Mouse (Mus musculus) ES-Bruce4 (cell line): ENCODE results near the gene Ift122.

Experiments
- CTCF ChIP-seq: IDR thresholded peaks from one replicate; pipeline ENCODE4 v1.8.1; 2011; ENCODE audit warnings: low read depth, low read length
- EP300 ChIP-seq: IDR thresholded peaks from 2 replicates; pipeline ENCODE4 v1.6.1; 2011; ENCODE audit warnings: low read depth, low read length; ENCODE audit not compliant: insufficient read depth
- POLR2A ChIP-seq: IDR thresholded peaks from one replicate; pipeline ENCODE4 v1.8.1; 2011; ENCODE audit warnings: low read length; ENCODE audit not compliant: insufficient read depth

DNA sequence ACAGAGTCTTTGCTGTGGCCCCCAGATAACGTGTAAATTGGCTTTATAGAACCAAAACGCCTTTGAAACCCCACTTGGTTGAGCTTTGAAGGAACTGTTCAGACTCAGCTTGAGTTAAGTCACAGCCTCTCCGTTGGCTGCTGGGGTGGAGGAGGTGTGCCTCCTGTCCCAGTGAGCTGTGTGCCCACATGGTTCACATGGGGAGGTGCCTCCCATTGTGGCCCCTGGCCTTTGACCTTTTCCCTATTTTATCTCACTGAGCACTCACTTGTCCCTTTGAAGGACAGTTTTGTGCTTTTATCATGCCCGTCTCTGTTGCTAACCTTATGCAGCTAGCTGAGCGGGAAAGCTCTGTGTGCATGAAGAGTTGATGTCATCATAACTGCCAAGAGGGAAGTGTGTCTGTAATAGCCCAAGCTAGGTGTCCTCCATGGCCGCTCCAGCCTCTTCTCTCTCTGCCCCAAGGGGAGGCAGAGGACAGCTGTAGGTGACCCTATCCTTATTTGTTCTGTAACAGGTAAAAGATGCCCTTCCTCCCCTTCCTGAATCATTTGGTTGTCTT is 55.2 kb downstream of the Ift122 start:
- TF ChIP-seq CTCF (no peak), POLR2A (no peak), EP300 (no peak)
